Mouse (Mus musculus): ENCODE measurements around the gene Ism1.

- TF ChIP-seq ZC3H11A (IDR thresholded peaks at IDR 0.05; ENCODE audit: low read depth, low read length) (no peak), NELFE (IDR thresholded peaks at IDR 0.05; ENCODE audit: low read depth, low read length) (no peak), POLR2AphosphoS2 (IDR thresholded peaks at IDR 0.05; ENCODE audit: low read depth, low read length) (no peak), MAFK (IDR thresholded peaks at IDR 0.05; ENCODE audit: insufficient replicate concordance, low read length) (no peak), POLR2A (IDR thresholded peaks at IDR 0.05; ENCODE audit: low read depth, low read length) (no peak), CTCF (conservative IDR thresholded peaks at IDR 0.05 in 1 of 2, IDR thresholded peaks at IDR 0.05 in 1 of 2; ENCODE audit: low read depth in 2 of 2, low read length in 2 of 2) (no peak), BHLHE40 (IDR thresholded peaks at IDR 0.05; ENCODE audit: low read depth, low read length) (no peak), EP300 (IDR thresholded peaks at IDR 0.05; ENCODE audit: low read length) (no peak), TBP (conservative IDR thresholded peaks at IDR 0.05; ENCODE audit: low read depth, low read length) (no peak), ETS1 (conservative IDR thresholded peaks at IDR 0.05; ENCODE audit: low read depth, low read length) (no peak), GABPA (IDR thresholded peaks at IDR 0.05; ENCODE audit: insufficient replicate concordance, low read depth, low read length) (no peak), MEF2A (IDR thresholded peaks at IDR 0.05; ENCODE audit: borderline replicate concordance, low read depth, low read length) (no peak), JUN (IDR thresholded peaks at IDR 0.05; ENCODE audit: insufficient read depth, low read depth, low read length) (no peak), CHD2 (IDR thresholded peaks at IDR 0.05; ENCODE audit: low read length) (no peak)
Measured at GRCm38 (mm10) chr2:139764355-139764754, 86.4 kb downstream of the Ism1 start.

Data from CH12.LX (cell line).